Mouse (Mus musculus): ENCODE measurements around the gene Slc38a3.

DNA sequence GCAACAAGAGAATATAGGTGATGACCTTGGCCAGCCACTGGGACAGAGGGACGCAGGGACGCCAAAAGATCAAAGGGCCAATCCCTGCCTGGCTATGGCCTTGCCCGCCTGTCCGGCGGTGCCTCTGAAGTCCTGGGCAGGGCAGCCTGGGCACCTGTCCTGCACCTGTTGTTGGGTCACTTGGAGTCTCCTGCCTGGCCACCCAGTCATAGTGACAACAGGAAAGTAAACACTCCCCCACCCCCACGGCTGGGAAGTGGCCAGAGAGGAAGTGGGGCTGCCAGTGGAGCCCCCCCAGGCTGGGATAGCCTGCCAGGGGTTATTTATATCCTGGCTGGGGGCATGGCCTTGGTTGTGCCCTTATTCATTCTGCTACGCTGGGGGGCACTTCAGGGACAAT is 25.3 kb upstream of the Slc38a3 start:
- TF ChIP-seq POLR2A (IDR thresholded peaks at IDR 0.05; ENCODE audit: insufficient read depth, low read depth, low read length), result no peak
- TF ChIP-seq CTCF (IDR thresholded peaks at IDR 0.05; ENCODE audit: insufficient read depth, low read depth, low read length), result no peak
